Mouse (Mus musculus): ENCODE measurements around the gene Srrm2.

DNA sequence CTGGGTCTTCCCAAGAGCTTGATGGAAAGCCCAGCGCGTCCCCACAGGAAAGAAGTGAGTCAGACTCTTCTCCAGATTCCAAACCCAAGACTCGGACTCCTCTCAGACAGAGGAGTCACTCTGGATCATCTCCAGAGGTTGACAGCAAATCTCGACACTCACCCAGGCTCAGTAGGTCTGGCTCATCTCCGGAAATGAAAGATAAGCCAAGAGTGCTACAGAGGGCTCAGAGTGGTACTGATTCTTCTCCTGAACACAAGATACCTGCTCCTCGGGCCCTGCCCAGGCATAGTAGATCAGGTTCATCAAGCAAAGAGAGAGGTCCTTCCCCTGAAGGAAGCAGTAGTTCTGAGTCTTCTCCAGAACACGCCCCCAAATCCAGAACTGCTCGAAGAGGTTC, 28.2 kb downstream of the Srrm2 start:
- TF ChIP-seq SIN3A (IDR thresholded peaks at IDR 0.05; ENCODE audit: low read length) (no peak), KAT2A (IDR thresholded peaks at IDR 0.05; ENCODE audit: insufficient replicate concordance, low read length) (no peak)

All from CH12.LX (cell line).